Mouse (Mus musculus) kidney, embryonic 15.5 days (tissue): ENCODE results near the gene Lrba. TPM values are rescaled to one million over a fixed set of nuclear protein-coding genes. Genes with fewer than 3 reads are reported as not detected.

Experiments used
- ATAC-seq: fragments of 200-750 bp; cut with Nextera tagmentation; replicated peaks from 2 replicates; pipeline ENCODE4 v1.8.0; 2017; ENCODE audit warnings: moderate TSS enrichment; ENCODE audit not compliant: low FRiP score
- H3K27ac ChIP-seq: fragments of 300-500 bp; sonication (generic); 2 replicates; pipeline ENCODE4 v1.5.1; 2015; ENCODE audit warnings: mild to moderate bottlenecking, inconsistent platforms
- H3K27me3 ChIP-seq: fragments of 300-500 bp; sonication (generic); 2 replicates; pipeline ENCODE4 v1.6.1; 2015; ENCODE audit warnings: inconsistent platforms
- H3K36me3 ChIP-seq: fragments of 300-500 bp; sonication (generic); 2 replicates; pipeline ENCODE4 v1.6.1; 2015; ENCODE audit warnings: inconsistent platforms
- H3K4me1 ChIP-seq: fragments of 300-500 bp; sonication (generic); 2 replicates; pipeline ENCODE4 v1.6.1; 2015; ENCODE audit warnings: inconsistent platforms
- H3K4me2 ChIP-seq: fragments of 300-500 bp; sonication (generic); 2 replicates; pipeline ENCODE4 v1.6.1; 2015; ENCODE audit warnings: moderate library complexity, mild to moderate bottlenecking, inconsistent platforms
- H3K4me3 ChIP-seq: fragments of 300-500 bp; sonication (generic); replicated peaks from 2 replicates; pipeline ENCODE4 v1.5.1; 2015; ENCODE audit warnings: mild to moderate bottlenecking, inconsistent platforms
- H3K9ac ChIP-seq: fragments of 300-500 bp; sonication (generic); 2 replicates; pipeline ENCODE4 v1.6.1; 2015; ENCODE audit warnings: mild to moderate bottlenecking, inconsistent platforms
- H3K9me3 ChIP-seq: fragments of 300-500 bp; sonication (generic); replicated peaks from 2 replicates; pipeline ENCODE4 v1.6.1; 2016; ENCODE audit warnings: inconsistent platforms
- WGBS: fragments of 180-500 bp; shearing (Covaris S2); methylation state at CpG from one replicate; pipeline ENCODE4 v1.1.7; 2015; ENCODE audit warnings: mixed read lengths; 5-methylcytosine and 5-hydroxymethylcytosine counted together
- polyA plus RNA-seq: library from polyadenylated mRNA; unstranded; fragments of >200 nt; fragmentation: Nextera tagmentation; extraction: Ambion mirVana; gene quantifications from 2 replicates; pipeline ENCODE4 v1.2.1, GENCODE M21; 2015

The Lrba gene
- polyA plus RNA-seq, 1 experiment from 2014 or later, result 7.6 TPM

- H3K36me3 ChIP-seq, result no peaks in the 10 kb centered on the region
- H3K4me3 ChIP-seq, result peak within 1 kb of the TSS; percentile 40
- H3K4me2 ChIP-seq, result peak within 1 kb of the TSS; percentile 63
- H3K9ac ChIP-seq, result no peak within 1 kb of the TSS
- H3K4me1 ChIP-seq, result peaks cover 28% of the 10 kb centered on the region
- 6% methylated on average over 25 of the region's 25 CpGs for WGBS
- no peaks in the 10 kb centered on the region for H3K9me3 ChIP-seq
- H3K27ac ChIP-seq, result no peak within 1 kb of the TSS
- 0 out of 2 replicates have a peak, but pooled peaks have one; percentile 47 for ATAC-seq
- H3K27me3 ChIP-seq, result peaks cover 74% of the 10 kb centered on the region
These were observed 323.9 kb downstream of the Lrba start, which contains the start of gene Mab21l2 for GRCm38 (mm10) chr3:86548091-86549015. Gene Mab21l2 (minus strand): TSS chr3:86548629.

GRCm38 (mm10) chr3:86550301-86551010, 326.0 kb downstream of the Lrba start:
- Histone ChIP-seq H3K9ac (no peak overlapping the region), H3K36me3 (no peaks in the 10 kb centered on the region), H3K27ac (no peak overlapping the region), H3K9me3 (no peaks in the 10 kb centered on the region), H3K4me2 (0 out of 2 replicates have a peak overlapping the region, but pooled peaks have one; percentile 12), H3K27me3 (peaks cover 75% of the 10 kb centered on the region), H3K4me1 (peaks cover 28% of the 10 kb centered on the region), H3K4me3 (no peak overlapping the region)
- WGBS, result 2% methylated on average over 22 of the region's 22 CpGs
- ATAC-seq, result peak; percentile 59

DNA sequence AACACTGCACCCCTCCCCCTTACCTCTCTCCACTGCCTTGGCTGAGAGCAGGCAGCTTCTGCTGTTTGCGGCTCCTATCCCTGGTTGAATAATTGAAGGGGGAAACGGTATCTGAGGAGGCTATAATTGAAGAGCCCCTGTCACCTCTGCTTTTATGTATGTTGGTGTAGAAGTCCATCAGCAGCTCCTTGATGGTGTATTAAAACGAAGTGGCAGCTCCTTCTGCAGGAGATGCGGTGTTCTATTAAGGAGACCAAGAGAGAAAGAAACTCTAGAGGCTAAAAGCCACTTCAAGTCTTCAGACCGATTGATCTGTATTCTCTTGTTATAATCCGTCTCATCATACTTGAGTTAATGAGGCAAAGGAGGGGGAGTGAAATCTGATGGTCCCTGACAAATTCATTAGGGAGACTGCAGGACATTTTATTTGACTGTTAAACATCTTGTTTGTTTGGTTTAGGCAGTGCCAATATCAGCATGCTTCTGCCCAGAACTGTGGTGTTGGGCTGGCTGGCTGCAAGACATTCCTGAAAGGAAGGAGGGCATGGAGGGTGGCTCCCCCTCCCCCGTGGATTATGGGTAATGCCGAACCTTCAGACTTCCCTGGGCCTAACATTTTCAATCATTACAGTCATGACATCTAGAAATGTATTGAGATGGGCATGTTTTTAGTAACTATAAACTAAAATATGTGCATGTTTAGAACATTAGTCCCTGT, 326.7 kb downstream of the Lrba start:
- 19% methylated on average over 8 of the region's 8 CpGs for WGBS
- no peaks in the 10 kb centered on the region for H3K36me3 ChIP-seq
- H3K9me3 ChIP-seq, result no peaks in the 10 kb centered on the region
- H3K4me2 ChIP-seq, result no peak overlapping the region
- no peak overlapping the region for H3K4me3 ChIP-seq
- no peak overlapping the region for H3K9ac ChIP-seq
- peaks cover 73% of the 10 kb centered on the region for H3K27me3 ChIP-seq
- ATAC-seq, result no peak
- H3K4me1 ChIP-seq, result peaks cover 25% of the 10 kb centered on the region
- H3K27ac ChIP-seq, result no peak overlapping the region

DNA sequence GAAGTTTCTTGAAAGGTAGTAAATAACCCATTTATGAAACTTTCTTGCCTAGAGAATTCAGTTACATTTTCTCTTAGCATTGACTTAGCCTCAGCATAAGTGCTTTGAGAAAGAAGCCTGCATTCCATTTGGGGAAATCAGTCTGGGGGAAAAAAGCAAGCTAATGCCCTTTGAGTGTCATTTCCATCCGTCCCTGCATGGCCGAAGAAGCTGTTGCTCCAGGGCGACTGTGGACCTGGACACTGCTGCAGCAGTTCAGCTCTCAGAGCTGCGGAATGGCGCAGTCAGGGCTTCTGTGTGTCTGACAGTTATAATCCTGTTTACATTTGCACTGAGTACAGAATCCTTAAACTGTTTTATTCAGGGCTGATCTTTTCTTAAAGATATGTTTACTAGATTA, 327.7 kb downstream of the Lrba start:
- no peak overlapping the region for H3K4me3 ChIP-seq
- H3K4me1 ChIP-seq, result peaks cover 15% of the 10 kb centered on the region
- no peak overlapping the region for H3K4me2 ChIP-seq
- no peak overlapping the region for H3K27ac ChIP-seq
- WGBS, result 52% methylated on average over 5 of the region's 5 CpGs
- H3K36me3 ChIP-seq, result no peaks in the 10 kb centered on the region
- no peaks in the 10 kb centered on the region for H3K9me3 ChIP-seq
- no peak for ATAC-seq
- H3K27me3 ChIP-seq, result peaks cover 72% of the 10 kb centered on the region
- no peak overlapping the region for H3K9ac ChIP-seq

- Histone ChIP-seq H3K27ac (no peak overlapping the region), H3K27me3 (peaks cover 24% of the 10 kb centered on the region), H3K9me3 (no peaks in the 10 kb centered on the region), H3K4me1 (no peaks in the 10 kb centered on the region), H3K4me2 (no peak overlapping the region), H3K36me3 (no peaks in the 10 kb centered on the region), H3K9ac (no peak overlapping the region), H3K4me3 (no peak overlapping the region)
- WGBS, result 43% methylated on average over 1 of the region's 1 CpGs
- no peak for ATAC-seq
These were observed 334.5 kb downstream of the Lrba start for GRCm38 (mm10) chr3:86558976-86559375.

GRCm38 (mm10) chr3:86559635-86560034, 335.2 kb downstream of the Lrba start:
- no peak overlapping the region for H3K9ac ChIP-seq
- H3K27me3 ChIP-seq, result peaks cover 21% of the 10 kb centered on the region
- H3K27ac ChIP-seq, result no peak overlapping the region
- no peak overlapping the region for H3K4me3 ChIP-seq
- H3K36me3 ChIP-seq, result no peaks in the 10 kb centered on the region
- H3K4me1 ChIP-seq, result no peaks in the 10 kb centered on the region
- no peak overlapping the region for H3K4me2 ChIP-seq
- no peak for ATAC-seq
- no peaks in the 10 kb centered on the region for H3K9me3 ChIP-seq
- 89% methylated on average over 4 of the region's 4 CpGs for WGBS

- Histone ChIP-seq H3K27ac (no peak overlapping the region), H3K4me3 (no peak overlapping the region), H3K27me3 (peaks cover 14% of the 10 kb centered on the region; the same call in 1 of the 2 replicates), H3K36me3 (no peaks in the 10 kb centered on the region), H3K9me3 (no peaks in the 10 kb centered on the region), H3K4me1 (no peaks in the 10 kb centered on the region), H3K9ac (no peak overlapping the region), H3K4me2 (no peak overlapping the region)
- 75% methylated on average over 4 of the region's 4 CpGs for WGBS
- ATAC-seq, result no peak
These were observed 336.0 kb downstream of the Lrba start for GRCm38 (mm10) chr3:86560281-86561022.

DNA sequence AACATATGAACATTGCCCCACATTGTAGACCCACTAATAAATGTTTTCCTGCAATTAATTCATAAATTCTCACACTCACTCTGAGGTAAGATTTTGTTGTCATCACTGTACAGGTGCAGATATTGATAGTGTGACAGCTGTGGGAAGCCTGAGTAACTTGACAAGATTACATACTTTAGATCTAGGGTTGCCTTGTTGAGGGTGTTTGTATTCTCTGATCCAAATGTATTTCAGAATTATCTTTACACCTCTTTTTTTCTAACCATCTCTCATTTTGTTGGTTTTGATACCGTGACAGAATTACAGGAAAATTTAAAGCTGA, 336.5 kb downstream of the Lrba start:
- ATAC-seq, result no peak
- no peaks in the 10 kb centered on the region for H3K4me1 ChIP-seq
- H3K27ac ChIP-seq, result no peak overlapping the region
- H3K9ac ChIP-seq, result no peak overlapping the region
- no peak overlapping the region for H3K4me2 ChIP-seq
- H3K4me3 ChIP-seq, result no peak overlapping the region
- H3K36me3 ChIP-seq, result no peaks in the 10 kb centered on the region
- 95% methylated on average over 1 of the region's 1 CpGs for WGBS
- peaks cover 13% of the 10 kb centered on the region; the same call in 1 of the 2 replicates for H3K27me3 ChIP-seq
- no peaks in the 10 kb centered on the region for H3K9me3 ChIP-seq

- Histone ChIP-seq H3K9ac (no peak overlapping the region), H3K27me3 (peaks cover 10% of the 10 kb centered on the region; the same call in 1 of the 2 replicates), H3K27ac (no peak overlapping the region), H3K4me1 (no peaks in the 10 kb centered on the region), H3K4me3 (no peak overlapping the region), H3K36me3 (no peaks in the 10 kb centered on the region), H3K4me2 (no peak overlapping the region), H3K9me3 (no peaks in the 10 kb centered on the region)
- 92% methylated on average over 1 of the region's 1 CpGs for WGBS
- no peak for ATAC-seq
These were observed 336.9 kb downstream of the Lrba start for GRCm38 (mm10) chr3:86561396-86561795.

- no peak overlapping the region for H3K27ac ChIP-seq
- H3K4me3 ChIP-seq, result no peak overlapping the region
- H3K4me1 ChIP-seq, result no peaks in the 10 kb centered on the region
- H3K36me3 ChIP-seq, result no peaks in the 10 kb centered on the region
- no peak for ATAC-seq
- WGBS, result 78% methylated on average over 4 of the region's 4 CpGs
- H3K9me3 ChIP-seq, result no peaks in the 10 kb centered on the region
- no peak overlapping the region for H3K4me2 ChIP-seq
- no peaks in the 10 kb centered on the region for H3K27me3 ChIP-seq
- no peak overlapping the region for H3K9ac ChIP-seq
These were observed 342.8 kb downstream of the Lrba start for GRCm38 (mm10) chr3:86567312-86567711.

DNA sequence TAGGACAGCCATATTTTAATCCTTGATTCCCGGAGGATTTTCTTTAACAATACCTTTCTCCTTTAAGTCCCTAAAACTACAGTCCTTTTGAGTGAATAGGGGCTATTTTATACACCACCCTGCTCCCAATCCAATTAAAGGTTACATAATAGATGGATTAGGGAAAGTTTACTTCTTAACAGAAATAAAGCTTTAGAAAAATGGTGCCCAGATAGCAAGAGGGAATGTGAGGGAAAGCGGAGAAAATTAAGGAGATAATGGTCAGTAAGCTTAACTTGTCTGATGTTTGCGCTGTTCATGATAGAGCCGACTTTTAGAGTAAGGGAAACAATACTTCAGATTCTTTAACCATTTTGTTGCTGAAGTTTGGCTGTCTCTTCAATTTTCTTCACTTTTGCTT, 347.0 kb downstream of the Lrba start:
- 61% methylated on average over 4 of the region's 4 CpGs for WGBS
- H3K4me2 ChIP-seq, result no peak overlapping the region
- no peak overlapping the region for H3K4me3 ChIP-seq
- H3K4me1 ChIP-seq, result no peaks in the 10 kb centered on the region
- no peak for ATAC-seq
- no peak overlapping the region for H3K27ac ChIP-seq
- no peaks in the 10 kb centered on the region for H3K27me3 ChIP-seq
- H3K9ac ChIP-seq, result no peak overlapping the region
- no peaks in the 10 kb centered on the region for H3K9me3 ChIP-seq
- H3K36me3 ChIP-seq, result no peaks in the 10 kb centered on the region
